Mouse (Mus musculus) C2C12 (cell line): Measurements from ENCODE around the gene Ano3. TPM values are rescaled to one million over a fixed set of nuclear protein-coding genes. Genes with fewer than 3 reads are reported as not detected.

Source experiments
- H3K27me3 ChIP-seq: one replicate; pipeline ENCODE4 v1.6.1; 2011; ENCODE audit not compliant: control insufficient read depth, insufficient read depth, insufficient read length
- H3K36me3 ChIP-seq: one replicate; pipeline ENCODE4 v1.6.1; 2011; ENCODE audit not compliant: control insufficient read depth, insufficient read depth
- H3K4me3 ChIP-seq: one replicate; pipeline ENCODE4 v1.5.1; 2011; ENCODE audit warnings: mild to moderate bottlenecking, control low read depth; ENCODE audit not compliant: poor library complexity, insufficient read depth, severe bottlenecking
- H3K79me2 ChIP-seq: one replicate; pipeline ENCODE4 v1.6.1; 2011; ENCODE audit not compliant: control insufficient read depth, insufficient read depth
- H3K79me3 ChIP-seq: one replicate; pipeline ENCODE4 v1.6.1; 2011; ENCODE audit warnings: low read depth, control low read depth
- H3ac ChIP-seq: one replicate; pipeline ENCODE3; 2011; ENCODE audit warnings: low read depth; ENCODE audit not compliant: control insufficient read depth, insufficient read length
- CEBPB ChIP-seq: IDR thresholded peaks from one replicate; pipeline ENCODE4 v1.6.1; 2011; ENCODE audit warnings: low read depth, mild to moderate bottlenecking, control low read depth, moderate library complexity
- CTCF ChIP-seq: IDR thresholded peaks from one replicate; pipeline ENCODE4 v1.5.1; 2011; ENCODE audit not compliant: control insufficient read depth, insufficient read depth, insufficient read length
- FOSL1 ChIP-seq: IDR thresholded peaks from one replicate; pipeline ENCODE4 v1.8.0; 2011; ENCODE audit warnings: mild to moderate bottlenecking, low read length; ENCODE audit not compliant: poor library complexity, insufficient read depth, severe bottlenecking
- MAX ChIP-seq: IDR thresholded peaks from one replicate; pipeline ENCODE4 v1.6.1; 2011; ENCODE audit warnings: mild to moderate bottlenecking, control low read depth
- MYOD1 ChIP-seq: IDR thresholded peaks from one replicate; pipeline ENCODE4 v1.6.1; 2011; ENCODE audit warnings: low read depth; ENCODE audit not compliant: control insufficient read depth, insufficient read length
- MYOG ChIP-seq: IDR thresholded peaks from one replicate; pipeline ENCODE4 v1.6.1; 2011; ENCODE audit not compliant: control insufficient read depth, insufficient read length; ENCODE audit errors: extremely low read depth
- USF1 ChIP-seq: IDR thresholded peaks from one replicate; pipeline ENCODE4 v1.6.1; 2011; ENCODE audit warnings: low read depth, mild to moderate bottlenecking, control low read depth, moderate library complexity
- polyA plus RNA-seq: library from polyadenylated mRNA; unstranded; fragments of >200 nt; fragmentation: generic; extraction: Trizol; gene quantifications from one replicate; pipeline ENCODE4 v1.2.1, GENCODE M21; 2012; ENCODE audit warnings: missing spikeins

Gene Ano3
- polyA plus RNA-seq, 1 experiment = 0.04 TPM

DNA sequence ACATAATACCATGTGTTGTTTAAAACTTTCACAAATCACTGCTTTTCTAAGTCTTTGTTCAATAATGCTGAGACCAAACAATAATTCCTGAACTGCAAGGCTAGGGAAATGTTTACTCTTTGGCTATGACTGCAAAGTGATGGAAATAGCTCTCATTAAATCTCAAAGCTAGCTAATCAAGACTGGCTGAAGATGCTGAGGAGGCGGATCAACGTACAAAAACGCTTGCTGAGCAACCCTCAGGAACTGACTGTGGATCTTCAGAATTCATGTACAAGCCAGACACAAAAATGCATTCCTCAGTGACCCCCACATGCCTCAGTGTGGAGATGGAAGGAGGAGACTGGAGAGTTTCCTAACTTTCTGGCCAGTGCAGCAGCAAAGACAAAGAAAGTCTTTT, 155.3 kb downstream of the Ano3 start:
- Histone ChIP-seq H3ac (no peak overlapping the region), H3K79me3 (no peaks in the 10 kb centered on the region), H3K4me3 (no peak overlapping the region), H3K79me2 (no peaks in the 10 kb centered on the region), H3K27me3 (no peaks in the 10 kb centered on the region), H3K36me3 (no peaks in the 10 kb centered on the region)
- no peak for TF ChIP-seq CTCF

DNA sequence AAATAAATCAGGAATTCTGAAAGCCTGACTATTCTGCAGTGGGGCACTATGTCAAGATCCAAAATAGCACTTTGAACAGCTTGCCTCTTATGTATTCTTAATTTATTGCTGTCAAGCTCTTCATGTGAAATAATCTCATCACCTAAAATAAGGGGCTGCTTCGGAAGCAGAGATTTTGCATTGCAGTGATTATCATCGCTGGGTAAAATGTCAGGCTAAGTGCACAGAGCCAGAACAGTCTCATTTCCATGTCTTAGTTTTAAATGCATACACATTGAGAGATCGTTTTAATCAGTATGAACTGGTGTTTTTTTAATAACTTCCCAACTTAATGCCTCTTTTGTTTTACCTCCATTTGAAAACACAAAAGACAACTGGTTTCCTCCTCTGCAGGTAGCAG, 163.3 kb downstream of the Ano3 start:
- TF ChIP-seq CTCF (no peak), MYOG (no peak), FOSL1 (no peak), USF1 (no peak), MYOD1 (no peak), MAX (no peak), CEBPB (no peak)

DNA sequence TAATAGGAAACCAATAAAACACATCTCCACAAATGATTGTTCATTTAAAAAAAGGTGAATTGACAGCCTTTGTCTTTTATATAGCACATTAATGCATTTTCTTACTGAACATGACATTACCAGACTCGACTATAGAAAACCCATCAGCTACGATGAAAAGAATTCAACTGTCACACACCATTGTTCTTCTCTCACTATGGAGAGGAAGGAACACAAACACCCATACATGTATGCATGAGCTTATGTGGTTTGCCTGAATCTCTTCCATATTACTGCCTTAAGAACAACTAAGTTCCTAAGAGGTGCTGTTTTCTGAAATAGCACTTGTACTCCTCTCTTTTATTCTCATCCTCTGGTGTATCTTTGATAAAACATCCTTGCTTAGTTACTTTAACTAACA, 191.3 kb downstream of the Ano3 start:
- no peaks in the 10 kb centered on the region for H3K79me2 ChIP-seq
- H3K27me3 ChIP-seq = no peaks in the 10 kb centered on the region
- no peak for TF ChIP-seq USF1
- TF ChIP-seq FOSL1 = no peak
- TF ChIP-seq MAX = no peak
- TF ChIP-seq CEBPB = no peak
- no peak for TF ChIP-seq CTCF
- TF ChIP-seq MYOD1 = no peak
- no peak for TF ChIP-seq MYOG

More for the DNA sequence above, 163.3 kb downstream of the Ano3 start:
- H3K79me2 ChIP-seq = no peaks in the 10 kb centered on the region
- no peaks in the 10 kb centered on the region for H3K79me3 ChIP-seq
- H3ac ChIP-seq = no peak overlapping the region
- no peaks in the 10 kb centered on the region for H3K36me3 ChIP-seq
- H3K27me3 ChIP-seq = no peaks in the 10 kb centered on the region
- no peak overlapping the region for H3K4me3 ChIP-seq

DNA sequence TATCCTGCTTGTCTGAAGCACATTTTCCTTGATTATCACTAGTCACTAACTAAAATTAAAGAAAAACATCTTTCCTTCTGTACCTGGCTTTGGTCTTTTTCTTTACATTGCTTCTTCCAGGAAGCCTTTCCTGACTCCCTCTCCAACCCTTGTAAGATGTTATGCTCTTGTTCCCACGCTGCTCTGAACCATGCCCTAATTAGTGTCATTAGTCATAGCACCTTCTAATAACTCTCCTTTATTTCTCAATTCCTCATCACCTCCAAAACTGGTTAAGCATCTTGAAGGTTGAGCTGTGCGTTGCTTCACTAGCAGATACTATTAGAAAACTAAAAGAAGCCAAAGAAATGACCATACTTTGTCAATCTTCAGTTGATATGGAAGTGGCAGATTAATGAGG, 193.2 kb downstream of the Ano3 start:
- Histone ChIP-seq H3K36me3 (no peaks in the 10 kb centered on the region), H3K79me3 (no peaks in the 10 kb centered on the region), H3K4me3 (no peak overlapping the region), H3K79me2 (no peaks in the 10 kb centered on the region), H3ac (no peak overlapping the region), H3K27me3 (no peaks in the 10 kb centered on the region)
- TF ChIP-seq CEBPB (no peak), MAX (no peak), USF1 (no peak)

More for the DNA sequence above, 191.3 kb downstream of the Ano3 start:
- H3K36me3 ChIP-seq = no peaks in the 10 kb centered on the region
- no peaks in the 10 kb centered on the region for H3K79me3 ChIP-seq
- no peak overlapping the region for H3ac ChIP-seq
- no peak overlapping the region for H3K4me3 ChIP-seq

DNA sequence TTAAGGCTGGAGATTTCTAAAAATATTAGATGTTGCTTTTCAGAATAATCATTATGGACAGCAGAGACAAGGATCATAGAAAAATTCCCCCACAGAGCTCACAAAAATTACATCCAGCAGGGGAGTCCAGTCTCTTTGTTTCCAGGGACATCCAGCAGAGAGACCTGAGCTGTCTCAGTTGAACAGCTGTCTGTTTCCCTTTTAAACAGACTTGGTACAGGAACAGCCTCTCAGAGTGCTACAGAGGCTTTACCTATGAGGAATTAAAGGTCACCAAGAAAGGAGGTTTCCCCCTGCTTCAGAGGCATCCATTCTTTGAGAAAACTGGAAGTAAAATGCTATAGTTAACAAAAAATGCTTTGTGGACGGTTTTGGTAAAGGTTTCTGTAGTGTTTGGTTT, 210.2 kb downstream of the Ano3 start:
- TF ChIP-seq CEBPB = no peak
- H3K79me2 ChIP-seq = no peaks in the 10 kb centered on the region
- no peak overlapping the region for H3ac ChIP-seq
- no peaks in the 10 kb centered on the region for H3K36me3 ChIP-seq
- no peaks in the 10 kb centered on the region for H3K27me3 ChIP-seq
- H3K79me3 ChIP-seq = no peaks in the 10 kb centered on the region
- H3K4me3 ChIP-seq = no peak overlapping the region

DNA sequence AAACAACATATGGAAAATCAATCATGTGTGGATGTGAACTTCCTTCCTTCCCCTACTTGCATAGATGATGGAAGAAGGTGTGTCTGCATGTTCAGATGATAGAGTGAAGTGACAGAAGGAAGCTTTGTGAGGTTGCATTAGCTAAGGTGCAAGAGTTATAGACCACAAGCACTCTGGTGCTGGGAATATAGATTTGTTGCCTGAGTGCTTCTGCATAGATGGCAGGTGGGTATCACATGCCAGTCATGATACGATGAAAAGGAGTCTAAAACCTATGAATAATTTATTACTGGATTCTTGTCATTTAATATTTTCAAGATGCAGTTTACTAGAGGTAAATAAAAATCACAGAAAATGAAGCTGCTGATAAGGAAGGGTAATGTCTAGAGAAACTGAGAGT, 210.9 kb downstream of the Ano3 start:
- Histone ChIP-seq H3K36me3 (no peaks in the 10 kb centered on the region), H3K79me2 (no peaks in the 10 kb centered on the region), H3K4me3 (no peak overlapping the region), H3ac (no peak overlapping the region), H3K79me3 (no peaks in the 10 kb centered on the region), H3K27me3 (no peaks in the 10 kb centered on the region)
- TF ChIP-seq FOSL1 = no peak
- TF ChIP-seq CTCF = no peak
- no peak for TF ChIP-seq USF1
- TF ChIP-seq CEBPB = no peak
- TF ChIP-seq MYOG = no peak
- TF ChIP-seq MAX = no peak
- TF ChIP-seq MYOD1 = no peak

DNA sequence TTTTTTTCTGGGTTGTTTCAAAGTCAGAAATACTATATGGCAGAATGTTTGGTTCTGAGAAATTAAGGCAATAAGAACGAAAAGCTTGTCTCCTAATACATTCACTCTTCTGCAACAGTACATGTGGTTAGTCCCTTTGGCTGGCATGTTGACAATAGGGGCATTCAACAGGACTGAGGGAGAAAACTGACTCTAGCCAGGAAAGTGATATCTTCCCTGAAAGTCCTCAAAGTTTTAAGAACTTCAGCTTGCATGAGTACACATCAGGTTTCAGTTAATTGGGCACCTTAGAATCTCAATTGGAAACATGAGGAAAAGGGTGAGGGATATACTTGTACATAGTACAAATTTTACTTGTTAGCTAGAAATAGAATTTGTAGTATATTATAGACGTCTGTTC, 212.7 kb downstream of the Ano3 start:
- no peaks in the 10 kb centered on the region for H3K79me3 ChIP-seq
- H3K4me3 ChIP-seq = no peak overlapping the region
- H3ac ChIP-seq = no peak overlapping the region
- TF ChIP-seq USF1 (no peak), MAX (no peak), CTCF (no peak), MYOD1 (no peak), MYOG (no peak), FOSL1 (no peak), CEBPB (no peak)
- H3K36me3 ChIP-seq = no peaks in the 10 kb centered on the region
- no peaks in the 10 kb centered on the region for H3K79me2 ChIP-seq
- no peaks in the 10 kb centered on the region for H3K27me3 ChIP-seq
